Mouse (Mus musculus): ENCODE data around the gene Pdlim4. TPM values are rescaled to one million over a fixed set of nuclear protein-coding genes. Genes with fewer than 3 reads are reported as not detected.

Pdlim4 gene
- 1 to 10 TPM in 1 of 2 experiments, under 1 TPM in 1; 0.76 to 4.0 TPM for polyA plus RNA-seq (2012; fragmentation: generic; extraction: Trizol)

GRCm38 (mm10) chr11:54068520-54069371, at the start of gene Pdlim4:
Gene Pdlim4, minus strand, starts transcription at chr11:54069014.

GRCm38 (mm10) chr11:54100045-54100691, 31.4 kb upstream of the Pdlim4 start, which contains the start of gene P4ha2:
Gene P4ha2, plus strand, starts transcription at chr11:54100095.

GRCm38 (mm10) chr11:54028044-54028951, 40.5 kb downstream of the Pdlim4 start, which contains the start of gene Slc22a4:
Gene Slc22a4, minus strand, starts transcription at chr11:54028090.

Other genes with a start within 250 kb of the Pdlim4 start
- 1 to 10 TPM in 1 of 2 experiments, under 1 TPM in 1; 0.56 to 7.2 TPM for gene Gm12216, start 209.8 kb downstream of the Pdlim4 start, polyA plus RNA-seq (2012; fragmentation: generic; extraction: Trizol)
- 10 to 100 TPM in 1 of 2 experiments, 1 to 10 TPM in 1; 1.1 to 10.6 TPM for gene Slc22a5, start 177.4 kb downstream of the Pdlim4 start, polyA plus RNA-seq (2012; fragmentation: generic; extraction: Trizol)
- 1 to 10 TPM in 1 of 2 experiments, under 1 TPM in 1; 0.43 to 5.4 TPM for gene Slc22a21, start 88.7 kb downstream of the Pdlim4 start, polyA plus RNA-seq (2012; fragmentation: generic; extraction: Trizol)
- under 1 TPM; 0.11 to 0.21 TPM for gene Slc22a4, start 40.9 kb downstream of the Pdlim4 start, polyA plus RNA-seq (2012; fragmentation: generic; extraction: Trizol)
- 10 to 100 TPM; 30.5 to 70.7 TPM for gene P4ha2, start 31.1 kb upstream of the Pdlim4 start, polyA plus RNA-seq (2012; fragmentation: generic; extraction: Trizol)
- gene Csf2, start 180.7 kb upstream of the Pdlim4 start, polyA plus RNA-seq (2012; fragmentation: generic; extraction: Trizol), result not detected
- not detected for gene Il3, start 198.3 kb upstream of the Pdlim4 start, polyA plus RNA-seq (2012; fragmentation: generic; extraction: Trizol)
- not detected for gene Acsl6, start 234.8 kb upstream of the Pdlim4 start, polyA plus RNA-seq (2012; fragmentation: generic; extraction: Trizol)

Measured in C3H10T1/2 (cell line).